Mouse (Mus musculus): ENCODE data around the gene Rps10. TPM values are rescaled to one million over a fixed set of nuclear protein-coding genes. Genes with fewer than 3 reads are reported as not detected.

The Rps10 gene
- polyA plus RNA-seq, 1 experiment from 2014 or later, result 712 TPM

GRCm38 (mm10) chr17:27600869-27601268 lies 35.6 kb downstream of the Rps10 start:
- Histone ChIP-seq H3K4me3 (no peak overlapping the region), H3K27ac (no peak overlapping the region), H3K4me1 (peaks cover 21% of the 10 kb centered on the region), H3K27me3 (no peaks in the 10 kb centered on the region), H3K9me3 (replicated peaks) (no peaks in the 10 kb centered on the region), H3K9ac (no peak overlapping the region), H3K4me2 (replicated peaks) (no peak overlapping the region), H3K36me3 (peaks cover 10% of the 10 kb centered on the region)
- 83% methylated on average over 5 of the region's 5 CpGs for WGBS
- ATAC-seq (ENCODE audit: low FRiP score), result no peak

DNA sequence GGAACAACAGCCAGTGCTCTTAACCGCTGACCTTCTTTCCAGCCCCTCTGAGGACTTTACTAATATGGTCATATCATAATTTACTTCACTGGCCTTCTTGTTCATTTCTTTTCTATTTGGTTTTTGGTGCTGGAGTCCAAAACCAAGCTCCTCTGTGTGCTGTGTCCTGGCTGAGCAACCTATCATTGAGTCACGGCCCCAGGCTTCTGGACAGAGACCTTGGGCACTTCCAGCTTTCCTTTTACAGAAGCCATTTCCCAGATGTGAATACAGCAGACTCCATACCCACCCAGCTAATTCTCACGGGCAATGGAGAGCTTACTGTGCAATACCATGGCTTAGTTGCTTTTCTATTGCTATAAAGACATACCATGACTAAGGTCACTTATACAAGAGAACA lies 36.2 kb downstream of the Rps10 start:
- H3K36me3 ChIP-seq, result peaks cover 15% of the 10 kb centered on the region
- 83% methylated on average over 3 of the region's 3 CpGs for WGBS
- peaks cover 21% of the 10 kb centered on the region for H3K4me1 ChIP-seq
- no peak overlapping the region for H3K27ac ChIP-seq
- H3K9me3 ChIP-seq (replicated peaks), result no peaks in the 10 kb centered on the region
- H3K9ac ChIP-seq, result no peak overlapping the region
- H3K4me3 ChIP-seq, result no peak overlapping the region
- no peak overlapping the region for H3K4me2 ChIP-seq (replicated peaks)
- ATAC-seq (ENCODE audit: low FRiP score), result no peak
- no peaks in the 10 kb centered on the region for H3K27me3 ChIP-seq

GRCm38 (mm10) chr17:27596376-27597190 lies 39.9 kb downstream of the Rps10 start:
- H3K27me3 ChIP-seq, result no peaks in the 10 kb centered on the region
- H3K4me1 ChIP-seq, result peaks cover 2% of the 10 kb centered on the region; the same call in 1 of the 2 replicates
- no peak overlapping the region for H3K9ac ChIP-seq
- no peaks in the 10 kb centered on the region for H3K9me3 ChIP-seq (replicated peaks)
- ATAC-seq (ENCODE audit: low FRiP score), result no peak
- peaks cover 45% of the 10 kb centered on the region for H3K36me3 ChIP-seq
- 79% methylated on average over 21 of the region's 21 CpGs for WGBS
- H3K4me3 ChIP-seq, result no peak overlapping the region
- no peak overlapping the region for H3K4me2 ChIP-seq (replicated peaks)
- no peak overlapping the region; the same call in 1 of the 2 replicates for H3K27ac ChIP-seq

- Histone ChIP-seq H3K4me2 (replicated peaks) (no peak overlapping the region), H3K9ac (no peak overlapping the region), H3K27me3 (no peaks in the 10 kb centered on the region), H3K9me3 (replicated peaks) (no peaks in the 10 kb centered on the region), H3K36me3 (peaks cover 52% of the 10 kb centered on the region), H3K4me1 (peaks cover 2% of the 10 kb centered on the region; the same call in 1 of the 2 replicates), H3K4me3 (no peak overlapping the region), H3K27ac (no peak overlapping the region)
- WGBS, result 90% methylated on average over 15 of the region's 15 CpGs
- ATAC-seq (ENCODE audit: low FRiP score), result no peak
Observed at GRCm38 (mm10) chr17:27595659-27596375, 40.7 kb downstream of the Rps10 start.

DNA sequence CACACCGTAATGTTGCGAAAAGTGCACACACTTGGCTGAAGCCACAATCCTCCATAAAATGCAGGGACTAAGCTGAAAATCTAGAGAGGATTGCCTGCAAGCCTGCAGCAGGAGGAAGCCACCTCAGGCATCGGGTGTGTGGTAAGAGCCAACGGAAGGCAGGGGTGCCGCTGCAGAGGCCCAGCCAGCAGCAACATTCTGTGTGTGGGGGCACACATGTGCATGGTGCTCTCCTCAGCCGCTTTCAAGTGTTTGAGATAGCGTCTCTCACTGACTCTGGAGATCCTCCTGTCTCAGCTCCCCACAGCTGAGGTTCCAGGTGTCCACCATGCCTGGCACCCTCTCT lies 43.9 kb downstream of the Rps10 start:
- Histone ChIP-seq H3K4me3 (no peak overlapping the region), H3K9ac (no peak overlapping the region), H3K36me3 (peaks cover 73% of the 10 kb centered on the region), H3K4me1 (peaks cover 8% of the 10 kb centered on the region; the same call in 1 of the 2 replicates), H3K27ac (no peak overlapping the region), H3K27me3 (no peaks in the 10 kb centered on the region), H3K9me3 (replicated peaks) (no peaks in the 10 kb centered on the region), H3K4me2 (replicated peaks) (no peak overlapping the region)
- WGBS, result 98% methylated on average over 7 of the region's 7 CpGs
- ATAC-seq (ENCODE audit: low FRiP score), result no peak

GRCm38 (mm10) chr17:27591826-27592564 lies 44.5 kb downstream of the Rps10 start:
- H3K4me3 ChIP-seq, result no peak overlapping the region
- H3K4me2 ChIP-seq (replicated peaks), result no peak overlapping the region
- H3K9me3 ChIP-seq (replicated peaks), result no peaks in the 10 kb centered on the region
- H3K36me3 ChIP-seq, result peaks cover 73% of the 10 kb centered on the region
- 90% methylated on average over 12 of the region's 12 CpGs for WGBS
- no peak overlapping the region for H3K9ac ChIP-seq
- no peaks in the 10 kb centered on the region for H3K27me3 ChIP-seq
- no peak overlapping the region for H3K27ac ChIP-seq
- peaks cover 8% of the 10 kb centered on the region; the same call in 1 of the 2 replicates for H3K4me1 ChIP-seq
- ATAC-seq (ENCODE audit: low FRiP score), result no peak

- Histone ChIP-seq H3K27me3 (no peaks in the 10 kb centered on the region), H3K36me3 (peaks cover 63% of the 10 kb centered on the region), H3K4me2 (replicated peaks) (no peak overlapping the region), H3K9me3 (replicated peaks) (no peaks in the 10 kb centered on the region), H3K4me1 (peaks cover 8% of the 10 kb centered on the region; the same call in 1 of the 2 replicates), H3K27ac (no peak overlapping the region), H3K9ac (no peak overlapping the region), H3K4me3 (no peak overlapping the region)
- WGBS, result 78% methylated on average over 8 of the region's 8 CpGs
- no peak for ATAC-seq (ENCODE audit: low FRiP score)
Observed at GRCm38 (mm10) chr17:27588231-27588630, 48.2 kb downstream of the Rps10 start.

DNA sequence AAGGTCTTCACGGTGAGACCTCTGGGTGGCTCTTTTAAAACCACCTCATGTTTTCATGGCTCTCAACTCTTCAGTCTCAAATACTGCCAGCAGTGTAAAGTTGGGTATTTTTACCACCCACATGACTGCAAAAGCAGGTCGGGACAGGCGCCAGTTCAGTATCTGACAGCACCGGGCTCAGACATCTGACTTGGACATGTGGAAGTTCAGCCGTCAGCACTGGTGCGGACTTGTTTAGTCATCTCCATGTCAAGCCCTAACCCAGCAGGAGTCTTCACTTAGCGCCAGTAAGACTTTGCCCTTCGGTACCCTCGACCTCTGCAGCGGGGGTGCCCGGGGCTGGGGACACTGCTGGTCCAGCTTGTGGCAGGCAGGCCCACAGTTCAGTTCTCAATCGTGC lies 49.2 kb downstream of the Rps10 start:
- no peak overlapping the region for H3K4me3 ChIP-seq
- no peak for ATAC-seq (ENCODE audit: low FRiP score)

GRCm38 (mm10) chr17:27586661-27587060 lies 49.8 kb downstream of the Rps10 start:
- Histone ChIP-seq H3K27ac (0 out of 2 replicates have a peak overlapping the region, but pooled peaks have one; percentile 7), H3K9ac (no peak overlapping the region), H3K27me3 (no peaks in the 10 kb centered on the region), H3K4me3 (no peak overlapping the region), H3K9me3 (replicated peaks) (no peaks in the 10 kb centered on the region), H3K36me3 (peaks cover 68% of the 10 kb centered on the region), H3K4me2 (replicated peaks) (no peak overlapping the region), H3K4me1 (peaks cover 8% of the 10 kb centered on the region; the same call in 1 of the 2 replicates)
- WGBS, result 69% methylated on average over 9 of the region's 9 CpGs
- no peak for ATAC-seq (ENCODE audit: low FRiP score)

More for the DNA sequence above, 49.2 kb downstream of the Rps10 start:
- Histone ChIP-seq H3K36me3 (peaks cover 63% of the 10 kb centered on the region), H3K9ac (no peak overlapping the region), H3K4me2 (replicated peaks) (no peak overlapping the region), H3K9me3 (replicated peaks) (no peaks in the 10 kb centered on the region), H3K27ac (no peak overlapping the region), H3K27me3 (no peaks in the 10 kb centered on the region), H3K4me1 (peaks cover 8% of the 10 kb centered on the region; the same call in 1 of the 2 replicates)
- 72% methylated on average over 12 of the region's 12 CpGs for WGBS

- H3K9ac ChIP-seq, result no peak overlapping the region
- H3K4me3 ChIP-seq, result no peak overlapping the region
- peaks cover 6% of the 10 kb centered on the region; the same call in 1 of the 2 replicates for H3K4me1 ChIP-seq
- H3K4me2 ChIP-seq (replicated peaks), result no peak overlapping the region
- no peak overlapping the region for H3K27ac ChIP-seq
- 92% methylated on average over 13 of the region's 13 CpGs for WGBS
- no peaks in the 10 kb centered on the region for H3K9me3 ChIP-seq (replicated peaks)
- H3K27me3 ChIP-seq, result no peaks in the 10 kb centered on the region
- peaks cover 77% of the 10 kb centered on the region for H3K36me3 ChIP-seq
- ATAC-seq (ENCODE audit: low FRiP score), result no peak
Observed at GRCm38 (mm10) chr17:27583185-27583894, 53.1 kb downstream of the Rps10 start.

Measured in hindbrain, embryonic 12.5 days (tissue).